Mouse (Mus musculus) bone marrow macrophage, adult 2 months (primary cell): Measurements from ENCODE around the gene Cltrn.

Source experiments
- CTCF ChIP-seq: IDR thresholded peaks from 2 replicates; pipeline ENCODE4 v1.5.1; 2012; ENCODE audit warnings: low read depth, mild to moderate bottlenecking, low read length, moderate library complexity
- POLR2A ChIP-seq: IDR thresholded peaks from 2 replicates; pipeline ENCODE4 v1.6.1; 2012; ENCODE audit warnings: mild to moderate bottlenecking, low read depth, low read length, borderline replicate concordance

DNA sequence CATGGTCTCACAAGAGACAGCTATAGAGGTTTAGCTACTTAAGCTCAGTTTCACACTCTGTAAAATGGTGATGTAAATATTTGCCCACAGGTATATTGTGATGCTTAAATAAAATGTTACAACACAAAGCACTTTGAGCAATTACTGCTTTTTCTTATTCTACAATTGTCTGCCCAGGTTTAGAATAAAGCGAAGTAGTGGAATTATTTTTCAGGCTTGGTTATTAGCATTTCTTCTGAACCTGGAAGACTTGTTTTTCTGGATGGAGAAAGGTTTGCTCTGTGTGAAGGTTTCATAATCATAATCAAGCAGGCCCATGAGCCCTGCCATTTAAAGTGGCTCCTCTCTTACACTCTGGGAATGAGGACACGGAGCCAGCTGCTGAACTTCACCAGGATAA lies 50.4 kb downstream of the Cltrn start, which contains the start of gene Ace2:
- TF ChIP-seq CTCF, result no peak
- TF ChIP-seq POLR2A, result no peak
